In the genomic region with DNA sequence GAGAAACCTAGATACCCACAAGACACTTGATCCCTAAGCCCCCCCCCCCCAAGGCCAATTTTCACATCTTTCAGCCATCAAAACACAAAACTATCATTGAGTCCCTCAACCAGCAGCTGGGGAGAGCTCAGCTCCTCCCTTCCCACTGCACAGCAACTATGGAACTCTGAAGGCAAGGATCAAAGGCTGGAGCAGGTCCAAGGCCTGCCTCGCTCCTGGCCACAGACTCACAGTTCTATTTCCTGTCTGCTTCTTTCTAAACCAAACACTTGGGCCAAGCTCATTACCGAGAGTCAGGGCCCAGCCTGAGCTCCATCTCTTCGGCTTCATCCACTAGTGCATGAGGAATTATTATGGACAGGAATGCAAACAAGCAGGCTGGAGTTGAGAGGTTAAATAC, we compare ENCODE assay signal across 9 mouse cellular contexts. TPM values are rescaled to one million over a fixed set of nuclear protein-coding genes. Genes with fewer than 3 reads are reported as not detected.
DNase-seq lines count a peak whose midpoint lies in the region; ATAC-seq lines count a peak whose summit lies in the region.
"Had no signal": no experiment of that assay in that cellular context is flagged by ENCODE, and none has a peak within 500 bp of the region (broad histone marks: within the 10 kb centered on the region; RNA-seq: fewer than 3 reads in every experiment).

No protein-coding gene starts in this region.

- H3K36me3 ChIP-seq in forebrain, embryonic 13.5 days (ENCODE audit: poor library complexity, severe bottlenecking): no peaks in the 10 kb centered on the region
- H3K36me3 ChIP-seq in heart, embryonic 15.5 days: no peaks in the 10 kb centered on the region
- H3K36me3 ChIP-seq in liver, embryonic 13.5 days: no peaks in the 10 kb centered on the region
- H3K36me3 ChIP-seq: neural tube, embryonic 12.5 days had no signal

- DNase-seq in embryo, embryonic 11 days: peak; percentile 37
- no peak for DNase-seq in embryo, embryonic 9.5 days (ENCODE audit: extremely low spot score)
- DNase-seq in kidney, postnatal 14 days: peak; percentile 91
- DNase-seq in liver, embryonic 13.5 days: no peak
- peak; percentile 42 to 55 for DNase-seq in right cerebral cortex, adult 2 months (ENCODE audit: low spot score in 2 of 2)
- DNase-seq in thymus, postnatal 14 days: no peak

- WGBS in forebrain, embryonic 13.5 days: 34% methylated on average over 3 of the region's 3 CpGs
- WGBS in heart, embryonic 15.5 days: 9% methylated on average over 3 of the region's 3 CpGs
- WGBS in liver, embryonic 13.5 days (ENCODE audit: insufficient replicate concordance): 56% methylated on average over 3 of the region's 3 CpGs

- peak; percentile 62 for ATAC-seq in forebrain, embryonic 13.5 days
- peak; percentile 59 for ATAC-seq in heart, embryonic 15.5 days (replicated peaks; ENCODE audit: insufficient number of reproducible peaks, insufficient read depth, low FRiP score, low read depth)
- peak; percentile 35; the same call in 1 of the 2 replicates for ATAC-seq in liver, embryonic 13.5 days (ENCODE audit: low read depth)

- H3K9ac ChIP-seq in forebrain, embryonic 13.5 days: no peak overlapping the region
- H3K9ac ChIP-seq in heart, embryonic 15.5 days: no peak overlapping the region
- H3K9ac ChIP-seq in liver, embryonic 13.5 days: no peak overlapping the region
- H3K9ac ChIP-seq: neural tube, embryonic 12.5 days had no signal

- no peaks in the 10 kb centered on the region for H3K9me3 ChIP-seq in forebrain, embryonic 13.5 days (replicated peaks)
- H3K9me3 ChIP-seq in heart, embryonic 15.5 days (replicated peaks): no peaks in the 10 kb centered on the region
- no peaks in the 10 kb centered on the region for H3K9me3 ChIP-seq in liver, embryonic 13.5 days (replicated peaks)

- H3K4me2 ChIP-seq in forebrain, embryonic 13.5 days: no peak overlapping the region
- peak overlapping the region; percentile 44 for H3K4me2 ChIP-seq in heart, embryonic 15.5 days
- H3K4me2 ChIP-seq in liver, embryonic 13.5 days: no peak overlapping the region
- H3K4me2 ChIP-seq: neural tube, embryonic 12.5 days had no signal

- peaks cover 34% of the 10 kb centered on the region for H3K4me1 ChIP-seq in forebrain, embryonic 13.5 days
- peaks cover 52% of the 10 kb centered on the region for H3K4me1 ChIP-seq in heart, embryonic 15.5 days (replicated peaks)
- H3K4me1 ChIP-seq in liver, embryonic 13.5 days (replicated peaks): peaks cover 21% of the 10 kb centered on the region

- no peak overlapping the region for H3K4me3 ChIP-seq in forebrain, embryonic 13.5 days
- no peak overlapping the region for H3K4me3 ChIP-seq in heart, embryonic 15.5 days
- no peak overlapping the region for H3K4me3 ChIP-seq in liver, embryonic 13.5 days (replicated peaks)
- H3K4me3 ChIP-seq: neural tube, embryonic 12.5 days had no signal

- H3K27ac ChIP-seq in forebrain, embryonic 13.5 days: peak overlapping the region; percentile 73
- peak overlapping the region; percentile 94 for H3K27ac ChIP-seq in heart, embryonic 15.5 days
- peak overlapping the region; percentile 23; the same call in 1 of the 2 replicates for H3K27ac ChIP-seq in liver, embryonic 13.5 days
- H3K27ac ChIP-seq: neural tube, embryonic 12.5 days had no signal

- H3K27me3 ChIP-seq in forebrain, embryonic 13.5 days: no peaks in the 10 kb centered on the region
- no peaks in the 10 kb centered on the region for H3K27me3 ChIP-seq in heart, embryonic 15.5 days
- H3K27me3 ChIP-seq in liver, embryonic 13.5 days: no peaks in the 10 kb centered on the region
- H3K27me3 ChIP-seq: neural tube, embryonic 12.5 days had no signal

RNA-seq across cellular contexts. Expression of a gene that starts 58.9 kb away (rescaled TPM):
- polyA plus RNA-seq in forebrain, embryonic 13.5 days (2015; fragmentation: Nextera tagmentation; extraction: Ambion mirVana): 18.3 and 19.1 TPM in 2 replicates
- 4.3 and 7.9 TPM in 2 replicates for polyA plus RNA-seq in heart, embryonic 15.5 days (2015; fragmentation: Nextera tagmentation; extraction: Ambion mirVana)
- polyA plus RNA-seq in liver, embryonic 13.5 days (2015; fragmentation: Nextera tagmentation; extraction: Ambion mirVana): 0.65 and 0.74 TPM in 2 replicates

Comparison
In these comparisons a context has a peak if more than half of its experiments do, and no peak if none do; other contexts are left out.
1. DNase-seq: peak in embryo, embryonic 11 days (single experiment), kidney, postnatal 14 days (single experiment) and right cerebral cortex, adult 2 months (2 of 2); none in embryo, embryonic 9.5 days (single experiment), liver, embryonic 13.5 days (single experiment) and thymus, postnatal 14 days (single experiment).
2. H3K27ac ChIP-seq: peak in every context shown above with its lines; median percentile 94 in heart, embryonic 15.5 days; 73 in forebrain, embryonic 13.5 days; 23 in liver, embryonic 13.5 days.
3. Peak in every context shown above with its lines, with median percentiles within 50 percentile points of each other: ATAC-seq.